Mouse (Mus musculus) frontal cortex, postnatal 10 days (tissue): Measurements from ENCODE around the gene Eps15.

Experiments used
- DNase-seq, 2 experiments: peaks; one replicate each; pipeline ENCODE4 v3.0.0; 2022; ENCODE audit warnings: low spot score in 2 of 2, mixed read lengths in 1 of 2

The Eps15 gene

GRCm38 (mm10) chr4:109279689-109280458, at the start of gene Eps15:
Gene Eps15, plus strand, starts transcription at chr4:109280268.
- peak; percentile 60 to 78 for DNase-seq

- DNase-seq = no peak
Observed at GRCm38 (mm10) chr4:109234185-109234584, 45.9 kb upstream of the Eps15 start, which contains the start of gene Calr4. Gene Calr4, plus strand, starts transcription at chr4:109234485.

GRCm38 (mm10) chr4:109234806-109235350, 45.2 kb upstream of the Eps15 start:
- no peak for DNase-seq

- no peak for DNase-seq
Observed at GRCm38 (mm10) chr4:109236186-109236879, 43.7 kb upstream of the Eps15 start.

- DNase-seq = no peak
Observed at GRCm38 (mm10) chr4:109238428-109239268, 41.4 kb upstream of the Eps15 start.

GRCm38 (mm10) chr4:109241221-109241620, 38.8 kb upstream of the Eps15 start:
- no peak for DNase-seq

GRCm38 (mm10) chr4:109241934-109242333, 38.1 kb upstream of the Eps15 start:
- DNase-seq = no peak

GRCm38 (mm10) chr4:109244506-109244905, 35.6 kb upstream of the Eps15 start:
- DNase-seq = no peak

- DNase-seq = no peak
Observed at GRCm38 (mm10) chr4:109245016-109245620, 35.0 kb upstream of the Eps15 start.

- DNase-seq = no peak
Observed at GRCm38 (mm10) chr4:109251605-109252004, 28.5 kb upstream of the Eps15 start.

- DNase-seq = no peak
Observed at GRCm38 (mm10) chr4:109252199-109252598, 27.9 kb upstream of the Eps15 start.

GRCm38 (mm10) chr4:109253664-109254151, 26.4 kb upstream of the Eps15 start:
- DNase-seq = no peak

GRCm38 (mm10) chr4:109254511-109254910, 25.6 kb upstream of the Eps15 start:
- no peak for DNase-seq

GRCm38 (mm10) chr4:109255321-109255720, 24.7 kb upstream of the Eps15 start:
- DNase-seq = no peak

GRCm38 (mm10) chr4:109255727-109256417, 24.2 kb upstream of the Eps15 start:
- no peak for DNase-seq

GRCm38 (mm10) chr4:109256791-109257190, 23.3 kb upstream of the Eps15 start:
- no peak for DNase-seq

GRCm38 (mm10) chr4:109257639-109258038, 22.4 kb upstream of the Eps15 start:
- no peak for DNase-seq

GRCm38 (mm10) chr4:109262068-109262467, 18.0 kb upstream of the Eps15 start:
- no peak for DNase-seq

- DNase-seq = no peak
Observed at GRCm38 (mm10) chr4:109266056-109266455, 14.0 kb upstream of the Eps15 start.

- no peak for DNase-seq
Observed at GRCm38 (mm10) chr4:109266744-109267143, 13.3 kb upstream of the Eps15 start.

- DNase-seq = no peak
Observed at GRCm38 (mm10) chr4:109267452-109267851, 12.6 kb upstream of the Eps15 start.
